Mouse (Mus musculus) neutrophil, adult 59 days (primary cell): ENCODE data around the gene Opcml. TPM values are rescaled to one million over a fixed set of nuclear protein-coding genes. Genes with fewer than 3 reads are reported as not detected.

Experiments
- total RNA-seq, 2 experiments: library from RNA; stranded (reverse); gene quantifications; 1 replicate in 1 of 2; 2 replicates in 1 of 2; pipeline ENCODE4 v1.2.4; 2023

The Opcml gene
- total RNA-seq: 1 to 10 TPM; 1.8 to 2.0 TPM

GRCm38 (mm10) chr9:27790725-27791638 lies at the start of gene Opcml:
Opcml (plus strand) TSS chr9:27790775.

